Mouse (Mus musculus) lung, postnatal 4 days (tissue): Measurements from ENCODE around the gene Shroom1.

ENCODE experiments used
- DNase-seq, 2 experiments: peaks; one replicate each; pipeline ENCODE4 v3.0.0; 2021

Gene Shroom1

DNA sequence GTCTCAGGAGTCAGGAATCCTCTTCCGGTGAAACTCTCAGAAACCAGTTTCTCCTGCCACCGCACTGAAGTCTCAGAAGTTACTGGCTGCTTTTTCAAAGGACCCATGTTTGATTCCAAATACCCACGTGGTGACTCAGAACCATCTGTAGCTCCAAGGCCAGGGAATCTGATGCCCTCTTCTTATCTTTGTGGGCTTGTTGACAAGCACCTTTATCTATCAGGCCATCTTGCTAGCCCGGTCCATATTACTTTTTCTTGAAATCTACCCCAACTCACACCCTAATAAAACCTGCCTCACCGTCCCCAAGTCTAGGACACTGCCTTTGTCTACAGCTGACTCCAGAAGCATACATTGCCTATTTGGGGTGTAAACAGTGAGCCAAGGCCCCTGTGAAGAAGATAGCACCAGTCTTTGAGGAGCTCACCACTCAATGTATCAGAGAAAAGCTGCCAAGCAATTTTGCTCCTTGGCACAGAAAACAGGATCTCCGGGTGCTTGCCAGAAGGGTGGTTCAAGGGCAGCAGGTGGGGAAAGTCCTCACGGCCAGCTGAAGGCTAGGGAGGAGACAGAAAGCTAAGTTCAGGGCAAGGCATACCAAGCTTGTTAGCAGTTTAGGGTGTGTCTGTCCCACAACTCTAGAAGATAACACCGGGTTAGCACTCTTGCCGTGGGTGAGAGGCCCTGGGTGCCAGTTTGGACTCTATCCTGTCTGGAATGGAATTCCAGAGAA, 26.3 kb downstream of the Shroom1 start:
- DNase-seq: no peak

GRCm38 (mm10) chr11:53485719-53486118, 28.7 kb downstream of the Shroom1 start:
- DNase-seq: no peak

- no peak for DNase-seq
These were observed 29.3 kb downstream of the Shroom1 start for GRCm38 (mm10) chr11:53486351-53486750.

GRCm38 (mm10) chr11:53486822-53487594, 30.0 kb downstream of the Shroom1 start:
- peak in 1 of 2 experiments; percentile 42 for DNase-seq

- DNase-seq: no peak
These were observed 32.0 kb downstream of the Shroom1 start for GRCm38 (mm10) chr11:53489007-53489406.

DNA sequence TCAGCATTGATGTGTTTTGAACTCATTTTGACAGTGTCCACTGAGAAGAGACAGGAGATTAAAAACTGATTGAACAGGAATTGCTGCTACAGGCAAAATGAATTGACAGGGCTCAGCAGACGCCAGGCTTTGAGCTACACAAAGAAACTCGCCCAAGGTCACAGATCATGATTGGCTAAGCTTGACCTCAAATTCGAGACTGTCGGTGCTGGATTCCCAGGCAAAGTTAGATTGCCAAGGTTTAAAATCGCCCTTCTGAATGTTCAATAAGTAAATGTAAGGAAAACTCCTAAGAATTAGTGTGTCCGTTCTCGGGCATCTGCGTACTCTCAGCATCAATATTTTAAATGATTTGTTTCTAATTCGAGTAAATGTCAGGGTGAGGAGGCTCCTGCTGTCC, 32.4 kb downstream of the Shroom1 start:
- no peak for DNase-seq

- no peak for DNase-seq
These were observed 35.0 kb downstream of the Shroom1 start for GRCm38 (mm10) chr11:53491954-53492401.

- no peak for DNase-seq
These were observed 36.4 kb downstream of the Shroom1 start for GRCm38 (mm10) chr11:53493243-53493955.

- DNase-seq: no peak
These were observed 38.4 kb downstream of the Shroom1 start for GRCm38 (mm10) chr11:53495417-53495816.

- DNase-seq: no peak
These were observed 39.9 kb downstream of the Shroom1 start for GRCm38 (mm10) chr11:53496946-53497345.

GRCm38 (mm10) chr11:53500569-53500968, 43.6 kb downstream of the Shroom1 start:
- DNase-seq: peak; percentile 67 to 80

DNA sequence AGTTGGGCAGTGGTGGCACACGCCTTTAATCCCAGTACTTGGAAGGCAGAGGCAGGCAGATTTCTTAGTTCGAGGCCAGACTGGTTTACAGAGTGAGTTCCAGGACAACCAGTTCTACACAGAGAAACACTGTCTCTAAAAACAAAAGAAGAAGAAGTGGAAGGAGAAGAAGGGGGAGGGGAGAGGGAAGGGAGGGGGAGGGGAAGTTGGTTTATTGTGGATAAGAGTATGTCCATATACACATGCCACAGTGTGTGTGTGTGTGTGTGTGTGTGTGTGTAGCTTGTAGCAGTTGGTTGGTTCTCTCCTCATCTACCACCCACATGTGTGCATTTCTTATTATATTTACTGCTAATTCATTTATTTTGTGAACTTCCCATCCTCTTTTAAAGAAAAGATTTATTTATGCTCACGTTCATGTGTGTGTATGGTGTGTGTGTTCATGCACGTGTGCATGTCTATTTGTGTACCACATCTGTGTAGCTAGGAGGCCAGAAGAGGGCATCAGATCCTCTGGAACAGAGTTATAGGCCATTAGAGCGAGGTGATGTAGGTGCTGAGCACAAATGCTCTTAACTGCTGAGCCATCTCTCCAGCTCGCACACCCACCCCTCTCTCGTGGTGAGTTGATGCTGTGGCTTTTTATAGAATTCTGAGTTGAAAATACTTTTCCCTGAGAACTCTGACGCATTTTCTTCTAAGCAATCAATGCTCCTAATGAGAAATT, 45.2 kb downstream of the Shroom1 start:
- no peak for DNase-seq

GRCm38 (mm10) chr11:53503738-53504137, 46.7 kb downstream of the Shroom1 start:
- DNase-seq: no peak

DNA sequence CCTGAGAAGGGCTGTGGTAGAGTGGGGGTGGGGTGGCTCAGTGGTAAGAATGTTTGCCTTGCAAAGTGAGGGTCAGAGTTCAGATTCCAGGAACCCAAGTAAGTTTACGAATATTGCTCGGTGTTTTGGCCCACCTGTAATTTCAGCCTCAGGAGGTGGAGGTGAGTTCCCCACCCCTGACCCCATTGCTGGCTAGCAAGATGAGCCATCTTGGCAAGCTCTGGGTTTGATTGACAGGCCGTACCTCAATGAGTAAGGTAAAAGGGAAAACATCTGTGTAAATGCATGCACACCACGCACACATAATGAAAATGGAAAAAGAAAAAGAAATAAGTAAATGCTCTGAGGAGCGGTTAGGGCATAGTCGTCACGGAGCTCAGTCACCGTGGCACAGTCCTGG, 47.4 kb downstream of the Shroom1 start:
- no peak for DNase-seq

DNA sequence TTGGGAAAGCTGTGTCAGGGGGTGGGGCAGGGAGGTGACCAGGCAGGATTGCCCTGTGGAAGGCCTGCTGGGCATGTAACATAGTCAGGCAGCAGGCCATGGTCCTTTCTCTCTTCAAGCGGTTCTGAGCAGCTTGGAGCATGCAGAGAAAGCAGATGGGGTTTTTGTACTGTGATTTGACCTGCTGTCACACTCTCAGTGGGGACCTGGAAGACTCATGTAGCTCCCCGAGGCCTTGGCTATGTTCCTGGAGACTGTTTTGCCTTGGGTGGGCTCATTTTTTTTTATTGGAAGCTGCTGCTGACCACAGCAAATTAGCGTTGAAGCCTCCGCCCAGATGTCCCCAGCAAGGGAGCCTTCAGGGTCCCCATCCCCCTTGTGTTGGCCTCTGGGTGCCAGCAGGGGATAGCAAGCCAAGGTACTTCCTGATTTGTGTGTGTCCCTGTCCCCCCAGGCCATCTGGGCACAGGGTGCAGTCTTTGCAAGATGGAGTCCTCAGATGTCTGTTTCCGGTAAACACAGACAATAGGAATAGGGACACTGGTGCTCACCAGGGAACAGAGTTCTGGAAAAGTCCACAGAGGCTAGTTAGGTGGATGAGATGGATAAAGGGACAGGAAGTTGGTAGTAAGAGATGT, 48.1 kb downstream of the Shroom1 start:
- DNase-seq: no peak

DNA sequence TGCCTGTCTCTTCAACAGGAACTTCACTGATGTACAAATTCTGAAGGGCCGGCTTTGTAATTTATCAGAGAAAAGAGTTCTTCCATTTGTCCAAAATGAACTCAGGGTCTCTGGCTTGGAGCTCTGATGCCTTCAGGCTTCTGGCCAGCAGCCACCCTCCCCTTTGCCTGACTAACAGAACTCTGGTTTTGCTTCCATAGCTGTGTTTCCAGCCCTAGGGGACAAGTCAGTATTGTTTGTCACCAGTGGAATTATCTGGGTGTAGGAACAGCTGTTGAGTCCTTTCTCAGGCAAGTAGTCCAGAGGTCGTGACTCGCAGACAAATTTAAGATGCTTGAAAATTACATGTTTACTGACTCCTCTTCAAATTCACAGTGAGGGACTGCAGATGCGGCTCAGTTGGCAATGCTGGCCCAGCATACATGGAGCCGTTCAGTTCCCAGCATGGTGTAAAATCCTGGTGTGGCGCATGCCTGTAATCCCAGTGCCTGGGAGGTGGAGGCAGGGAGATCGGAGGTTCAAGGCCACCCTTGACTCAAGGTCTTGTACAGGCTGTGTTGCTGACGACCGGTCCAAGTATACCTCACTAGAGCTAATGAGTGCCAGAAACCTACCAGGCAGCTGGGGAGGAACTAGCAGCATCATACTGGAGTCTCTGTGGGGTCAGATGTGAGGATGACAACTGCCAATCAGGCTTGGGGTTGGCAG, 50.2 kb downstream of the Shroom1 start:
- no peak for DNase-seq

- DNase-seq: peak in 1 of 2 experiments; percentile 54
These were observed 51.1 kb downstream of the Shroom1 start for GRCm38 (mm10) chr11:53508152-53508551.

- no peak for DNase-seq
These were observed 51.6 kb downstream of the Shroom1 start for GRCm38 (mm10) chr11:53508591-53508990.

- DNase-seq: no peak
These were observed 53.3 kb downstream of the Shroom1 start for GRCm38 (mm10) chr11:53510351-53510750.

- peak; percentile 35 to 58 for DNase-seq
These were observed 60.0 kb downstream of the Shroom1 start for GRCm38 (mm10) chr11:53516775-53517627.
